Mouse (Mus musculus): Measurements from ENCODE around the gene Gm13040. TPM values are rescaled to one million over a fixed set of nuclear protein-coding genes. Genes with fewer than 3 reads are reported as not detected.
"Not testable (repeated sequence)": the region's sequence is repeated elsewhere in the genome, so short reads cannot be mapped to it uniquely, and the experiment has no call there.

Gene Gm13040
- total RNA-seq (2021), result not detected
- long read RNA-seq, experiment 1, result 0 reads
- long read RNA-seq, experiment 2, result 0 reads

GRCm38 (mm10) chr4:143535654-143536053 lies at the start of gene Gm13040:
Gene Gm13040, plus strand, starts transcription at chr4:143535954.
- not testable (repeated sequence) for DNase-seq

DNA sequence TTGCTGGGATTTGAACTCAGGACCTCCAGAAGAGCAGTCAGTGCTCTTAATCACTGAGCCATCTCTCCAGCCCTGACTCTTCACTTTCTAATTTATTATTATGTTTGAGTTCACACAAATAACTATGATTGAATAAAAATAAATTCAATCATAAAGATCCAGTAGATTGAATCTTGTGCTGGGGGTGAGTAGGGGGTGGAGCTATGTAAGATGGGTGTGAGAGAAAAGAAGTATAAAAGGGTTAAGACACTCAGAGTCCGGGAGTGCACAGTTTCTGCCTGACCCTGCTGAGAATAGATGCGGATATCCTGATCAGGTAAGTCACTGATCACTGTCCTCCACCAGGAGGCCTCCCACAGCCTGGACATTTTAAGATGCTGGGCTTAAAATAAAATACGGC lies 24.7 kb upstream of the Gm13040 start, which contains the start of gene Gm13043:
Gene Gm13043 (plus strand): TSS at position 301 of the 400 bp plus-strand sequence.
- DNase-seq, result no peak

- not testable (repeated sequence) for DNase-seq
Measured at GRCm38 (mm10) chr4:143551400-143551799, 15.6 kb downstream of the Gm13040 start, which contains the start of the genes BC080695 and Gm13057. Gene BC080695, plus strand, starts transcription at chr4:143551700. Gene Gm13057, plus strand, starts transcription at chr4:143551709.

Other genes with a start within 250 kb of the Gm13040 start
- 10 to 100 TPM in 1 of 2 experiments, 1 to 10 TPM in 1; 9.5 to 11.5 TPM for gene Pdpn, start 236.4 kb upstream of the Gm13040 start, total RNA-seq (2021)
- gene Lrrc38, start 186.2 kb upstream of the Gm13040 start, total RNA-seq (2021), result 10 to 100 TPM; 22.7 to 26.8 TPM
- not detected for gene Pramel1, start 141.5 kb upstream of the Gm13040 start, total RNA-seq (2021)
- 1 to 10 TPM; 6.3 to 6.5 TPM for gene Pramef8, start 123.5 kb upstream of the Gm13040 start, total RNA-seq (2021)
- not detected for gene Oog4, start 85.6 kb upstream of the Gm13040 start, total RNA-seq (2021)
- not detected for gene Gm13043, start 24.6 kb upstream of the Gm13040 start, total RNA-seq (2021)
- not detected for gene BC080695, start 15.7 kb downstream of the Gm13040 start, total RNA-seq (2021)
- gene Gm13057, start 15.8 kb downstream of the Gm13040 start, total RNA-seq (2021), result not detected
- not detected for gene Gm13083, start 79.0 kb downstream of the Gm13040 start, total RNA-seq (2021)
- gene Gm13088, start 121.3 kb downstream of the Gm13040 start, total RNA-seq (2021), result not detected
- gene Gm13089, start 166.8 kb downstream of the Gm13040 start, total RNA-seq (2021), result not detected
- gene Gm13078, start 183.5 kb downstream of the Gm13040 start, total RNA-seq (2021), result not detected